Mouse (Mus musculus): Measurements from ENCODE around the gene Rhoj.

DNA sequence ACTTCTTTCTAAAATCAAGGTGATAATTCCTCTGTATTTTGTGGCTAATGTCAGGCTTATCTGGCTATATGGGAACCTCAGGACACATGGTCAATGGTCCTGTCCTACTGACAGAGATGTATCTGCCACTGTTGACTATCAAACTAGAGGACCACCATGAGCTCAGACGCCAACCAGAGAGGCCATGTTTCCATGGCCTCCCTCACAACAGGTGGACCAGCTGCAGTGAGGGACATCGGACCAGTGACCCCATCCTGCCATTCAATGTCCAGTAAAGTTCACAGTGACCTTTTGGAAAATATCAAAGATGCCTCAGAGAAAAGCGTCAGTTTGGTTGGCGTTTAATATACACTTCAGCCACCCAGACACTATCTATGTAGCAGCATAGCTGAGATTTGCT, 56.3 kb downstream of the Rhoj start:
- no peak for TF ChIP-seq EP300 (IDR thresholded peaks at IDR 0.05; ENCODE audit: low read length)
- TF ChIP-seq CTCF (conservative IDR thresholded peaks at IDR 0.05 in 1 of 2, IDR thresholded peaks at IDR 0.05 in 1 of 2; ENCODE audit: low read depth in 2 of 2, low read length in 2 of 2): no peak
- TF ChIP-seq ETS1 (conservative IDR thresholded peaks at IDR 0.05; ENCODE audit: low read depth, low read length): no peak
- no peak for TF ChIP-seq E2F4 (IDR thresholded peaks at IDR 0.05; ENCODE audit: insufficient replicate concordance, low read depth, low read length)
- no peak for TF ChIP-seq POLR2AphosphoS2 (IDR thresholded peaks at IDR 0.05; ENCODE audit: low read depth, low read length)
- no peak for TF ChIP-seq PAX5 (IDR thresholded peaks at IDR 0.05; ENCODE audit: low read length)
- TF ChIP-seq CHD2 (IDR thresholded peaks at IDR 0.05; ENCODE audit: low read length): no peak
- TF ChIP-seq MYC (IDR thresholded peaks at IDR 0.05; ENCODE audit: low read depth, low read length): no peak
- TF ChIP-seq POLR2A (IDR thresholded peaks at IDR 0.05; ENCODE audit: low read depth, low read length): no peak
- no peak for TF ChIP-seq SIN3A (IDR thresholded peaks at IDR 0.05; ENCODE audit: low read length)
- TF ChIP-seq ELF1 (IDR thresholded peaks at IDR 0.05; ENCODE audit: low read depth, low read length): no peak
- no peak for TF ChIP-seq HCFC1 (IDR thresholded peaks at IDR 0.05; ENCODE audit: low read depth, low read length)
